Mouse (Mus musculus): Measurements from ENCODE around the gene Gm3002. TPM values are rescaled to one million over a fixed set of nuclear protein-coding genes. Genes with fewer than 3 reads are reported as not detected.
"Not testable (repeated sequence)": the region's sequence is repeated elsewhere in the genome, so short reads cannot be mapped to it uniquely, and the experiment has no call there.

Gene Gm3002
- 1.7 and 4.2 TPM in 2 replicates for polyA plus RNA-seq (2012; rRNA removed)

GRCm38 (mm10) chr14:3809774-3810173 lies at the start of gene Gm3002:
Gm3002 (plus strand) TSS chr14:3810074.
- H3K4me1 ChIP-seq (ENCODE audit: control insufficient read depth, insufficient read depth, low read length); H3K27me3 ChIP-seq (ENCODE audit: control insufficient read depth, insufficient read depth, low read length); H3K27ac ChIP-seq (ENCODE audit: control insufficient read depth, insufficient read depth, low read depth, low read length); H3K36me3 ChIP-seq (ENCODE audit: control insufficient read depth, insufficient read depth, low read length); H3K4me3 ChIP-seq (ENCODE audit: control insufficient read depth, low read depth, low read length): not testable (repeated sequence)

- not testable (repeated sequence) for H3K4me3 ChIP-seq (ENCODE audit: control insufficient read depth, low read depth, low read length); H3K36me3 ChIP-seq (ENCODE audit: control insufficient read depth, insufficient read depth, low read length); H3K27ac ChIP-seq (ENCODE audit: control insufficient read depth, insufficient read depth, low read depth, low read length); H3K4me1 ChIP-seq (ENCODE audit: control insufficient read depth, insufficient read depth, low read length); H3K27me3 ChIP-seq (ENCODE audit: control insufficient read depth, insufficient read depth, low read length)
Observed at GRCm38 (mm10) chr14:3845945-3846344, 36.1 kb downstream of the Gm3002 start, which contains the start of gene Gm3033. Gm3033 (plus strand) TSS chr14:3846245.

- H3K27ac ChIP-seq (ENCODE audit: control insufficient read depth, insufficient read depth, low read depth, low read length); H3K36me3 ChIP-seq (ENCODE audit: control insufficient read depth, insufficient read depth, low read length); H3K4me3 ChIP-seq (ENCODE audit: control insufficient read depth, low read depth, low read length); H3K27me3 ChIP-seq (ENCODE audit: control insufficient read depth, insufficient read depth, low read length); H3K4me1 ChIP-seq (ENCODE audit: control insufficient read depth, insufficient read depth, low read length): not testable (repeated sequence)
Observed at GRCm38 (mm10) chr14:3883872-3884271, 74.0 kb downstream of the Gm3002 start, which contains the start of gene Gm2916. Gm2916 (plus strand) TSS chr14:3884172.

DNA sequence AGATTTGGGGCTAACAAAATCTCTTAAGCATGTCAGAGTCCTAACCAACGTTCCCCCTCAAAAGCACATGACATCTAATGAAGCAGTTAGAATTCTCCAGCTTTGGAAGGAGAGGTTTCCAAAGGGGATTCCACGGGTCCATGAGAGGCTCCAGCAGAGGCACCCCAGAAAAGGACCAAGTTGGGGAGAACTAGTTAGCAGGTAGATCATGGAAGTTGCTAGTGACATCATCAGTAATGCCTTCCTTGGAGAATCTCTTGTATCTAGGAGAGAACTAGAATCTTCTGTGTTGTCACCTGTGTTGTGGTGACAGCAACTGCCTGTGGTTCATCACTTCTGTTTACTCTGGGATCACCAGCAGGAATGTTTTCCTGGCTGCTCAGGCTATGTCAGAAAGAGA lies 121.6 kb downstream of the Gm3002 start, which contains the start of gene Gm3029:
Gene Gm3029, plus strand, starts transcription at position 301 of the 400 bp plus-strand sequence.
- H3K36me3 ChIP-seq (ENCODE audit: control insufficient read depth, insufficient read depth, low read length); H3K4me3 ChIP-seq (ENCODE audit: control insufficient read depth, low read depth, low read length); H3K27ac ChIP-seq (ENCODE audit: control insufficient read depth, insufficient read depth, low read depth, low read length); H3K4me1 ChIP-seq (ENCODE audit: control insufficient read depth, insufficient read depth, low read length); H3K27me3 ChIP-seq (ENCODE audit: control insufficient read depth, insufficient read depth, low read length): not testable (repeated sequence)

DNA sequence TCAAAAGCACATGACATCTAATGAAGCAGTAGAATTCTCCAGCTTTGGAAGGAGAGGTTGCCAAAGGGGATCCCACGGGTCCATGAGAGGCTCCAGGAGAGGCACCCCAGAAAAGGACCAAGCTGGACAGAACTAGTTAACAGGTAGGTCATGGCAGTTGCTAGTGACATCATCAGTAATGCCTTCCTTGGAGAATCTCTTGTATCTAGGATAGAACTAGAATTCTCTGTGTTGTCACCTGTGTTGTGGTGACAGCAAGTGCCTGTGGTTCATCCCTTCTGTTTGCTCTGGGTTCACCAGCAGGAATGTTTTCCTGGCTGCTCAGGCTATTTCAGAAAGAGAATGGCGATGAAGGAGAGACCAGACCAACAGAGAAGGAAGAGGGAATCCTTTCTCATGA lies 153.4 kb downstream of the Gm3002 start, which contains the start of gene Gm3095:
Gene Gm3095, plus strand, starts transcription at position 301 of the 400 bp plus-strand sequence.
- H3K36me3 ChIP-seq (ENCODE audit: control insufficient read depth, insufficient read depth, low read length); H3K4me3 ChIP-seq (ENCODE audit: control insufficient read depth, low read depth, low read length); H3K4me1 ChIP-seq (ENCODE audit: control insufficient read depth, insufficient read depth, low read length); H3K27me3 ChIP-seq (ENCODE audit: control insufficient read depth, insufficient read depth, low read length); H3K27ac ChIP-seq (ENCODE audit: control insufficient read depth, insufficient read depth, low read depth, low read length): not testable (repeated sequence)

- H3K36me3 ChIP-seq (ENCODE audit: control insufficient read depth, insufficient read depth, low read length); H3K27me3 ChIP-seq (ENCODE audit: control insufficient read depth, insufficient read depth, low read length); H3K27ac ChIP-seq (ENCODE audit: control insufficient read depth, insufficient read depth, low read depth, low read length); H3K4me3 ChIP-seq (ENCODE audit: control insufficient read depth, low read depth, low read length); H3K4me1 ChIP-seq (ENCODE audit: control insufficient read depth, insufficient read depth, low read length): not testable (repeated sequence)
Observed at GRCm38 (mm10) chr14:3998094-3998493, 188.2 kb downstream of the Gm3002 start, which contains the start of gene Gm3099. Gm3099 (plus strand) TSS chr14:3998394.

Other genes with a start within 250 kb of the Gm3002 start
- gene Gm3012, start 175.6 kb upstream of the Gm3002 start, polyA plus RNA-seq (2012; rRNA removed): 6.7 and 7.3 TPM in 2 replicates
- 0.57 and 0.65 TPM in 2 replicates for gene Gm3020, start 158.0 kb upstream of the Gm3002 start, polyA plus RNA-seq (2012; rRNA removed)
- not detected in 2 replicates for gene Gm3043, start 121.3 kb upstream of the Gm3002 start, polyA plus RNA-seq (2012; rRNA removed)
- gene Gm3033, start 36.2 kb downstream of the Gm3002 start, polyA plus RNA-seq (2012; rRNA removed): 0.07 and 0.25 TPM in 2 replicates
- 9.5 and 12.9 TPM in 2 replicates for gene Gm2916, start 74.1 kb downstream of the Gm3002 start, polyA plus RNA-seq (2012; rRNA removed)
- gene Gm3029, start 121.7 kb downstream of the Gm3002 start, polyA plus RNA-seq (2012; rRNA removed): 5.3 and 6.5 TPM in 2 replicates
- gene Gm3095, start 153.5 kb downstream of the Gm3002 start, polyA plus RNA-seq (2012; rRNA removed): 1.8 and 2.6 TPM in 2 replicates
- gene Gm3099, start 188.3 kb downstream of the Gm3002 start, polyA plus RNA-seq (2012; rRNA removed): 0.32 and 0.67 TPM in 2 replicates
- 1.6 and 2.6 TPM in 2 replicates for gene Gm5796, start 213.9 kb downstream of the Gm3002 start, polyA plus RNA-seq (2012; rRNA removed)

All from testis, adult 2 months (tissue).